Mouse (Mus musculus) regulatory T cell (primary cell): ENCODE results near the gene Ptma.
"Not testable (repeated sequence)": the region's sequence is repeated elsewhere in the genome, so short reads cannot be mapped to it uniquely, and the experiment has no call there.

Source experiments
- in situ Hi-C: fragments of 300-600 bp; cut with MboI, MseI; formaldehyde crosslinking; loops from one replicate; pipeline ENCODE4 v1.15.1; 2025; ENCODE audit warnings: high pct_unique_total_duplicates

Ptma gene

DNA sequence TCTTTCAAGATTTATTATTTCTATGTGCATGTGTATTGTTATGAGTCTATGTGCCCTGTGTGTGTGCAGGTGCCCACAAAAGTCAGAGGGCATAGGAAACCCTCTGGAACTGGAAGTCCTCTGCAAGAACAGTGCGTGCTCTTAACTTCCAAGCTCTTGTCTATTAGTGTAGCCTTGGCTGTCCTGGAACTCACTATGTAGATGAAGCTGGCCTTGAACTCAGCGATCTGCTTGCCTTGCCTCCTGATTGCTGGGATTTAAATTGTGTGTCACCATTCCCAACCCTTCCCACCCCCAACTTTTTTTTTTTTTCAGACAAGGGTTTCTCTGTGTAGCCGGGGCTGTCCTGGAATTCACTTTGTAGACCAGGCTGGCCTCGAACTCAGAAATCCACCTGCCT is 30.2 kb upstream of the Ptma start:
- in situ Hi-C loops = no loop called here

GRCm38 (mm10) chr1:86497361-86497760 is 29.2 kb upstream of the Ptma start:
- in situ Hi-C loops = no loop called here

GRCm38 (mm10) chr1:86497986-86498385 is 28.5 kb upstream of the Ptma start:
- in situ Hi-C loops = no loop called here

- in situ Hi-C loops = no loop called here
Measured at GRCm38 (mm10) chr1:86498611-86499010, 27.9 kb upstream of the Ptma start.

DNA sequence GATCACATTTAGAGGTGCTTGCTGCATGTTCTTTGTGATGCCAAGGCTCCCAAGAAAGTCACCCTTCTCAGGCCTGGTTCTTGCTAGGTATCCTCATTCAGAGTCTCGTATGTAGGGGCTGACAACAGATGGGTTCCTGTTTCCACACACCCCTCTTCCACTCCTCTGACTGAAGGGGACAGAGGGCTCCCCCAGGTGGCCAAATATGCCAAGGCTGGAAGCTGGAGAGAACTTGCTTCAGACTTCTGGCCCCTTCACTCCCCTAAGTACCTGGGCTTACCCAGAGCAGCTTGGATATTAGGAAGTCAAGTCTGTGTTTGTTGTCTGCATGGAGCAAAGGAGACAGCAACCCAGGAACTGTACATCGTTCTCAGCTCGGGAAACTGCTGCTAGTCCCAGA is 26.6 kb upstream of the Ptma start:
- in situ Hi-C loops = loop anchor here (5.0 kb wide), 2 partner anchors 37 to 63 kb away; no protein-coding TSS in a partner anchor

DNA sequence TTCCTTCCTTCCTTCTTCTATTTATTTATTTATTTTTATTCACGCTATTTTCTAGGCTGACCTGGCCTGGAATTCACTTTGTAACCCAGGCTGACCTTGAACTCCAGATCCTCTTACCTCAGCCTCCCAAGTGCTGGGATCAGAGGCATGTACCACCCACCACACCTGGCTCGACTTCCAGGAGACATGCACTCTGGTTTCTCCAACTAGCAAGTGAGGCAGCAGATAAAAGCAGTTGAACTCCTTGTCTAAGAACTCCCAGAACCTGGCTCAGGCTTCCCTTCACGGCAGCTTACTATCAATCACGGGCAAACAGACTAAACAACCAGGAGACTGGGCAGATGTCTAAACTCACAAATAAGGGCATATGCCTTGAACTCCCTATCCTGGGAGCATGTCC is 25.8 kb upstream of the Ptma start:
- in situ Hi-C loops = loop anchor here (5.0 kb wide), 2 partner anchors 37 to 63 kb away; no protein-coding TSS in a partner anchor

DNA sequence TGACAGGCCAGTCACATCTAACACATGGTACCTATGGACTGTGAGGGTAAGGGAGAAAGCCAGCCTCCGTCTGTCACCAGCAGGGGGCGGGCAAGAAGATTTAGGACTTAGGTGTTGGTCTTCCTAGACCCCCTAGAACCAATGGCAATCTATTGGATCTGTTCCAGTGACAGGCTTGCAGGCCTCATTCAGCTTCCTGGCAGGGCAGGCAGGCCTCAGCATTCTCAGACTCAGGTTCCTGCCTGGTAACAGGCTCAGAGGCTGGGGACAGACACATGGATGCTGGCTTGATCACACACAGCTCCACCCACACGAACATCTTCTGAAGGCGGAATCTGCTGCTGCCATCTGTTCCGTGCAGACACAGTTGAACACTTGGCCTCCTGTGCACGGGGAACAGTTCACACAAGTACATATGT is 25.4 kb upstream of the Ptma start:
- in situ Hi-C loops = loop anchor here (5.0 kb wide), 2 partner anchors 36 to 64 kb away; no protein-coding TSS in a partner anchor

- in situ Hi-C loops = loop anchor here (5.0 kb wide), 2 partner anchors 36 to 64 kb away; no protein-coding TSS in a partner anchor
Measured at GRCm38 (mm10) chr1:86501559-86501958, 25.0 kb upstream of the Ptma start.

GRCm38 (mm10) chr1:86502221-86503048 is 24.1 kb upstream of the Ptma start:
- in situ Hi-C loops = loop anchor here (5.0 kb wide), 2 partner anchors 35 to 65 kb away; no protein-coding TSS in a partner anchor

DNA sequence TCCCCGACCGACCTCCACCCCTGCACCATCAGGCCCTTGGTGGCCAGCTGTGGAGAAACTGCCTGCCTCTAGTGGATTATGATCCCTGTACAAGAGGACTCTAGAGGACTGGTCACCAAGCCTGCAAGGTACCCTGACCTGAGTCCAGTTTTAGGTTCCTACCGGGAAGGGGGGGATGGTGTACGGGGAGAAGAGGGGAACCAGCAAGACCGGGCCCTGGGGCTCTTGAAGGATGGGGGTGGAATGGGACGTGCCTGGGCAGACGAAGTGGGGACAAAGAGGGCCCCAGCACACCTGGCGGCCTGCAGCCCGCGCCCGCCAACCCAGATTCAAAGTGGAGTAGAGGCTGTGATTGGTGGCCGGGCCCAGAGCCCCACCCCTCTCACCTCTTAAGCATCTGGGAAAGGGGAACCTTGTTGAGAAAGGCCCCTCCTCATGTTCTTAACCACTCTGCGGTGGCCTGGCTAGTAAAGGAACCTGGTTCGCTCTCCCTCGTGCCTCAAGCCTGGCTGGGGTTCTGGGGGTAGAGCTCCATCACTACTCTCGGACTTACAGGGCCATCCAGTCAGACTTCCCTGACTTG is 23.3 kb upstream of the Ptma start:
- in situ Hi-C loops = loop anchor here (5.0 kb wide), 2 partner anchors 34 to 66 kb away; no protein-coding TSS in a partner anchor

GRCm38 (mm10) chr1:86503906-86504696 is 22.4 kb upstream of the Ptma start:
- in situ Hi-C loops = loop anchor here (5.0 kb wide), 2 partner anchors 33 to 67 kb away; no protein-coding TSS in a partner anchor

- in situ Hi-C loops = loop anchor here (5.0 kb wide), 2 partner anchors 32 to 68 kb away; no protein-coding TSS in a partner anchor
Measured at GRCm38 (mm10) chr1:86504697-86505421, 21.7 kb upstream of the Ptma start.

- in situ Hi-C loops = no loop called here
Measured at GRCm38 (mm10) chr1:86505461-86505860, 21.1 kb upstream of the Ptma start.

DNA sequence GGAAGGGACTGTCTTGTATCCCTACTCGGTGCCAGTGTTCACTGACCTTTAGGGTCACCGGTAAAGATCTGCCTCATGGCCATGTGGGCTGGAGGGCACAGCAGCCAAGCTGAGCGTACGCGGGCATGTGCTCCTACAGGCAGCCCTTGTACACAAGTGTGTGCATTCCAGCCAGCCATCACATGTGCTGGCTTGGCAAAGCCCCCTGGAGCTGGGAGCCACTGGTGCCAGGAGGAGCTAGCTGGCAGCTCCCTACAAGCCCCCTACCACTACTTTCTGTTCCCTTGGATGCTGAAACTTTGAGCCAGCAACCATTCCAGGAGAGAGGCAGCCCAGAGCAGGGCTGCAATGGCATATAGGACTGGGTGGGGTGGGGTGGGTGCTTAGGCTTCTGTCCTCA is 20.1 kb upstream of the Ptma start:
- in situ Hi-C loops = no loop called here

DNA sequence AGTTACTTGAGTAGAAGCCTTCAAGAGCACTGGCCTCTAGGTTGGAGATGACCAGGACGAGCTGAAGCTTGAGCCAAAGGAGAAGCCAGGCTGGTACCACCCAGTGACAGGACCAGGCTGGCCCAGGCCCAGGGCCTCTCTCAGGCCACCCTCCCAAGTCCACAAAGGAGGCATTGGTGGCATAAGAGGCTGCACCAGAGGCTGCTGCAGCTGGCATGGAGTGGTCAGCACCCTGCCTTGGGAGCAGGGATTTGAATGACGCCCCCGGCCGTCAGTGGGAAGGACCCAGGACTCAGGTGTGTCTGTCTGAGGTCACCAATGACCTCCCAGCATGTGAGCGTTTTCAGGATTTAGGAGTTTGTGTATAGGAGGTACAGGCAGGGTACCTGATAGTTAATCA is 18.7 kb upstream of the Ptma start:
- in situ Hi-C loops = no loop called here

- in situ Hi-C loops = no loop called here
Measured at GRCm38 (mm10) chr1:86509410-86509809, 17.1 kb upstream of the Ptma start.

GRCm38 (mm10) chr1:86510266-86510665 is 16.3 kb upstream of the Ptma start:
- in situ Hi-C loops = no loop called here

DNA sequence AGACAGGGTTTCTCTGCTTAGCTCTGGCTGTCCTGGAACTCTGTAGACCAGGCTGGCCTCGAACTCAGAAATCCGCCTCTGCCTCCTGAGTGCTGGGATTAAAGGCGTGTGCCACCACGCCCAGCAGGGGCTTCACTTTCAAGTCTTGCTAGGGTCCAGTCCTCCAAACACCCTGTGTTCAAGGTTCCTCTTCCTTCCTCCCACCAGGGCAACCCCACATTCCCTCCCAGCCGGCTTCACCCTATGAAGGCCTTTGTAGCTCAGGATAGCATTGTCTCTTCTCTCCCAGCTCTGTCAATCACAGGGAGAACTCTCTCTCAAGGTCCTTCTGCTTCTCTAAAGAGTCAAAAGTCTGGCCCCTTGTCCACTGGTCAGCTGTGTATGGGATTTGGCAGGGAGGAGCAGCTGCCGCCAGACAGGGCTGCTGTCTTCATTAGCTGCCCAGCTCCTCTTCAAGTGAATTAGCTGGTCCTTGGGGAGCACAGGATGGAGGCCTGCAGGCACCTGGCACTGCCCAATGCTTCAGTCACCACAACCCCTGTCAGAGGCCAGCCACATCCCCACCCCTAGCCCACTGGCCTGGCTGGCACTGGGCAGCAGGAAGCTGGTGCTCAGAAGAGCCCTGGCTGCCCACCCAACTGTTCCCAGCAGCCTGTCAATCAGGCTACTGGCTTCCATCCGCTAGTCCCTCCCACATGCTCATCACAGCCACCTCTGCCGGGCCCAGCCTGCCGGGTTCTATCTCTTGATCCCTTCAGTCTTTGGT is 15.7 kb upstream of the Ptma start:
- in situ Hi-C loops = no loop called here

GRCm38 (mm10) chr1:86512154-86512720 is 14.3 kb upstream of the Ptma start:
- in situ Hi-C loops = no loop called here

DNA sequence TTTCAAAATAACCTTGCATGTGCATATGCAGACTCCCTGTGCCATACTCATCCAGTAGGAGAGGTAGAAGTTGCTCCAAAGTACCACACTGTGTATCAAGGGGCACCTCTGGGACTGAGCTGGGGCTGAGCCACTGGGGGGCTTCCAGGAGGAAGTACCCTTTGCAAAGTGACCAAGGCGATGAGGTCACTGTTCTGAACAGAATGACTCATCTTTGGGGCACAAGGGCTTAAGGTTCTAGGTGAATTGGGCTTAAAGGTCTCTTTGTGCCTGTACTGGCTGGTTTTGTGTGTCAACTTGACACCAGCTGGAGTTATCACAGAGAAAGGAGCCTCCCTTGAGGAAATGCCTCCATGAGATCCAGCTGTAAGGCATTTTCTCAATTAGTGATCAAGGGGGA is 13.5 kb upstream of the Ptma start:
- in situ Hi-C loops = not testable (repeated sequence)
